Mouse (Mus musculus) E14TG2a.4 (cell line): ENCODE data around the gene Prkcd.

Experiments
- CTCF ChIP-seq: conservative IDR thresholded peaks from 2 replicates; pipeline ENCODE4 v1.5.1; 2014; ENCODE audit warnings: low read length
- NANOG ChIP-seq: IDR thresholded peaks from 2 replicates; pipeline ENCODE4 v1.6.1; 2014; ENCODE audit warnings: borderline replicate concordance, low read length, mixed read lengths

DNA sequence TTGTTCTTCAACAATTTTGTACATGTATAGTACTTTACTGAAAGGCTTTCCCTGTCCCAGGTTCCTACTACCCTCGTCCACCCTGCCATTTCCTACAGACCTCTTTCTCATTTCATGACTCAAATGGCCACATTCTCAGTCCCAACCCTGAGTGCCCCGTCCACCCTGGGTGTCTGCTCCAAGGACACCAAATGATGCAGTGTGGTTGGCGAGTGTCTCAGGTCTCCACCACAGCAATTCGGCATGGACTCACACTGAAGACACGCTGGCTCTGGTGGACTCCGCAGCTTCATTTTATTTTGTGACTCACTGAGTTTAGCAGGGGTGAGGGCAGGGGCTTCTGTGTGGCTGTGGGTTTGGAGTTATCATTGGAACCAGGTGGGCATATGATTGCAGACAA lies 44.2 kb upstream of the Prkcd start:
- TF ChIP-seq CTCF (no peak), NANOG (no peak)
